Mouse (Mus musculus): ENCODE measurements around the gene Pou2f3.

GRCm38 (mm10) chr9:43096337-43096736, 113.8 kb downstream of the Pou2f3 start:
- TF ChIP-seq CTCF (IDR thresholded peaks at IDR 0.05; ENCODE audit: low read depth) (no peak), EP300 (IDR thresholded peaks at IDR 0.05; ENCODE audit: low read depth) (no peak)

Data from liver, embryonic 14.5 days (tissue).